Mouse (Mus musculus) testis, adult 2 months (tissue): ENCODE measurements at regions not wholly inside any gene's neighbourhood (a gene's known extent, or its start where the extent isn't known, plus 50 kb on each side); places are given as distances from the start of the nearest gene placed in this dataset.

Experiments
- CTCF ChIP-seq: fragments of 200-500 bp; IDR thresholded peaks from 2 replicates; pipeline ENCODE4 v1.5.1; 2012; ENCODE audit warnings: low read depth, mild to moderate bottlenecking, inconsistent platforms, low read length, moderate library complexity; ENCODE audit not compliant: control insufficient read depth, insufficient read depth, insufficient replicate concordance
- POLR2A ChIP-seq: fragments of 200-500 bp; IDR thresholded peaks from 2 replicates; pipeline ENCODE4 v1.6.1; 2012; ENCODE audit warnings: low read depth, mild to moderate bottlenecking, inconsistent platforms, low read length, moderate library complexity; ENCODE audit not compliant: control insufficient read depth

GRCm38 (mm10) chr5:97705270-97705669 lies 248.4 kb upstream of the Gk2 start:
- TF ChIP-seq POLR2A (no peak), CTCF (no peak)
